Mouse (Mus musculus): ENCODE results near the gene Dis3l. TPM values are rescaled to one million over a fixed set of nuclear protein-coding genes. Genes with fewer than 3 reads are reported as not detected.
"Not testable (repeated sequence)": the region's sequence is repeated elsewhere in the genome, so short reads cannot be mapped to it uniquely, and the experiment has no call there.

Gene Dis3l
- polyA plus RNA-seq, 1 experiment: 7.2 TPM

- WGBS: 24% methylated on average over 7 of the region's 7 CpGs
- no peak for TF ChIP-seq POLR2A (IDR thresholded peaks at IDR 0.05; ENCODE audit: low read depth, low read length)
- peak; percentile 36; the same call in 1 of the 2 replicates for TF ChIP-seq CTCF (IDR thresholded peaks at IDR 0.05; ENCODE audit: extremely low read depth, insufficient read length, insufficient replicate concordance, low read depth, low read length)
- H3K36me3 ChIP-seq (ENCODE audit: control insufficient read depth, insufficient read depth, low read length): no peaks in the 10 kb centered on the region
Measured at GRCm38 (mm10) chr9:64272611-64273010, 68.5 kb downstream of the Dis3l start.

GRCm38 (mm10) chr9:64271249-64271648 lies 69.8 kb downstream of the Dis3l start:
- no peak overlapping the region for H3K4me3 ChIP-seq (ENCODE audit: low read depth, low read length)
- no peak for TF ChIP-seq CTCF (IDR thresholded peaks at IDR 0.05; ENCODE audit: extremely low read depth, insufficient read length, insufficient replicate concordance, low read depth, low read length)
- TF ChIP-seq POLR2A (IDR thresholded peaks at IDR 0.05; ENCODE audit: low read depth, low read length): no peak
- WGBS: 67% methylated on average over 3 of the region's 3 CpGs

More at GRCm38 (mm10) chr9:64272611-64273010, 68.5 kb downstream of the Dis3l start:
- H3K27ac ChIP-seq (ENCODE audit: insufficient read depth, low read depth, low read length): no peak overlapping the region
- no peaks in the 10 kb centered on the region for H3K27me3 ChIP-seq (ENCODE audit: control insufficient read depth, insufficient read depth, low read length)
- no peak overlapping the region for H3K4me3 ChIP-seq (ENCODE audit: low read depth, low read length)
- H3K4me1 ChIP-seq (ENCODE audit: control insufficient read depth, insufficient read depth, insufficient read length, low read length): no peaks in the 10 kb centered on the region

GRCm38 (mm10) chr9:64268836-64269235 lies 72.3 kb downstream of the Dis3l start:
- H3K4me3 ChIP-seq (ENCODE audit: low read depth, low read length); H3K27ac ChIP-seq (ENCODE audit: insufficient read depth, low read depth, low read length); H3K27me3 ChIP-seq (ENCODE audit: control insufficient read depth, insufficient read depth, low read length); H3K4me1 ChIP-seq (ENCODE audit: control insufficient read depth, insufficient read depth, insufficient read length, low read length); H3K36me3 ChIP-seq (ENCODE audit: control insufficient read depth, insufficient read depth, low read length): not testable (repeated sequence)
- 92% methylated on average over 8 of the region's 8 CpGs for WGBS

More at GRCm38 (mm10) chr9:64271249-64271648, 69.8 kb downstream of the Dis3l start:
- Histone ChIP-seq H3K27me3 (ENCODE audit: control insufficient read depth, insufficient read depth, low read length) (no peaks in the 10 kb centered on the region), H3K36me3 (ENCODE audit: control insufficient read depth, insufficient read depth, low read length) (no peaks in the 10 kb centered on the region), H3K4me1 (ENCODE audit: control insufficient read depth, insufficient read depth, insufficient read length, low read length) (no peaks in the 10 kb centered on the region), H3K27ac (ENCODE audit: insufficient read depth, low read depth, low read length) (no peak overlapping the region)

DNA sequence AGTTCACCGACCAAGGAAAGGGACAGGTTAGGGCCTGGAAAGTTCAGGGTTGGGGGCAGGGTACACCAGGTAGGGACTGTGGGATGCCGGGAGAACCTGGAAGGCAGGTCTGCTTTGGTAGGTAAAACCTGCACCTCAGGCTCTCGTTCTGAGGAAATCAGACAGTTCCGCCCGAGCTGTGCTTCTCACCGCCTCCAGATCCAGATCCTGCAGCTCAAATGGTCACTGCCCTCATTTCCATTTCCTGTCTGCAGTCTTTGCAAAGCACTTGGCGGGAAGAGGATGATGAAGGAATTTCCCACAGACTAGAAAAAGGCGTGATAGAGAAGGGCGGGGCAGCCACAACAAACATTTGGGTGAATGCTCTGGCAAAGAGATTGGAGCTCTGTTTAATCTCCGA lies 72.9 kb downstream of the Dis3l start:
- H3K36me3 ChIP-seq (ENCODE audit: control insufficient read depth, insufficient read depth, low read length): no peaks in the 10 kb centered on the region
- TF ChIP-seq POLR2A (IDR thresholded peaks at IDR 0.05; ENCODE audit: low read depth, low read length) (no peak), CTCF (IDR thresholded peaks at IDR 0.05; ENCODE audit: extremely low read depth, insufficient read length, insufficient replicate concordance, low read depth, low read length) (no peak)
- 72% methylated on average over 10 of the region's 10 CpGs for WGBS
- no peak overlapping the region for H3K4me3 ChIP-seq (ENCODE audit: low read depth, low read length)
- no peaks in the 10 kb centered on the region for H3K27me3 ChIP-seq (ENCODE audit: control insufficient read depth, insufficient read depth, low read length)
- H3K27ac ChIP-seq (ENCODE audit: insufficient read depth, low read depth, low read length): no peak overlapping the region
- no peaks in the 10 kb centered on the region for H3K4me1 ChIP-seq (ENCODE audit: control insufficient read depth, insufficient read depth, insufficient read length, low read length)

DNA sequence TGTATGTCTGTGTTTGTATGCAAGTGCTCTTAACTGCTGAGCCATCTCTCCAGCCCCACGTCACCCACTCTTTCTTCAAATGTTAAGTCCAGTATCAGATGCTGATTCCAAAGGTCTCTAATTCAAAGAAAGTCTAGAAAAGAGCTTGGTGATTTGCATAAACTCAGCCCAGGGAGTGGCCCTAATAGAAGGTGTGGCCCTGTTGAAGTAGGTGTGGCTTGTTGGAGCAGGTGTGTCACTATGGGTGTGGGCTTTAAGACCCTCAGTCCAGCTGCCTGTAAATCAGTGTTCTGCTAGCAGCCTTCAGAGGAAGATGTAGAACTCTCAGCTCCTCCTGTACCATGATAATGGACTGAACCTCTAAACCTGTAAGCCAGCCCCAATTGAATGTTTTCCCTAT lies 73.9 kb downstream of the Dis3l start:
- Histone ChIP-seq H3K4me3 (ENCODE audit: low read depth, low read length) (no peak overlapping the region), H3K4me1 (ENCODE audit: control insufficient read depth, insufficient read depth, insufficient read length, low read length) (no peaks in the 10 kb centered on the region)
- WGBS: 36% methylated on average over 1 of the region's 1 CpGs

DNA sequence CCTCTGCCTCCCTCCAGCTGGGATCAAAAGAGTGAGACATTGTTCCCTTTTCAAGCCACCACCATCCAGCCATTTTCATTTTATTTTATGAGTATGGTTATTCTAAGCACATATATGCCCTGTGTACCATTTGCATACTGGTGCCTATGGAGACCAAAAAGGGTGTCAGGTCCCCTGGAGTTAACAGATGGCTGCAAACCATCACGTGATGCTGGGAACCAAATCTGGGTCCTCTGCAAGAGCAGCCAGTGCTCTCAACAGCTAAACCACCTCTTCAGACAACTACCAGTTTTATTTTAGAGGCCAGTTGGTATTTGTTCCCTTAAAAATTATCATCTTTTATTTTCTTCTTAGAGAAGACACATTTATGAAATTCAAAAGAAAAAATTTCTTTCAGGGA lies 76.3 kb downstream of the Dis3l start:
- TF ChIP-seq POLR2A (IDR thresholded peaks at IDR 0.05; ENCODE audit: low read depth, low read length): no peak
- no peak for TF ChIP-seq CTCF (IDR thresholded peaks at IDR 0.05; ENCODE audit: extremely low read depth, insufficient read length, insufficient replicate concordance, low read depth, low read length)
- H3K27ac ChIP-seq (ENCODE audit: insufficient read depth, low read depth, low read length): no peak overlapping the region
- no peaks in the 10 kb centered on the region for H3K27me3 ChIP-seq (ENCODE audit: control insufficient read depth, insufficient read depth, low read length)
- no peaks in the 10 kb centered on the region for H3K4me1 ChIP-seq (ENCODE audit: control insufficient read depth, insufficient read depth, insufficient read length, low read length)
- no peaks in the 10 kb centered on the region for H3K36me3 ChIP-seq (ENCODE audit: control insufficient read depth, insufficient read depth, low read length)
- H3K4me3 ChIP-seq (ENCODE audit: low read depth, low read length): no peak overlapping the region
- WGBS: 50% methylated on average over 1 of the region's 1 CpGs

More for the DNA sequence above, 73.9 kb downstream of the Dis3l start:
- TF ChIP-seq POLR2A (IDR thresholded peaks at IDR 0.05; ENCODE audit: low read depth, low read length) (no peak), CTCF (IDR thresholded peaks at IDR 0.05; ENCODE audit: extremely low read depth, insufficient read length, insufficient replicate concordance, low read depth, low read length) (no peak)
- Histone ChIP-seq H3K27ac (ENCODE audit: insufficient read depth, low read depth, low read length) (no peak overlapping the region), H3K27me3 (ENCODE audit: control insufficient read depth, insufficient read depth, low read length) (no peaks in the 10 kb centered on the region), H3K36me3 (ENCODE audit: control insufficient read depth, insufficient read depth, low read length) (no peaks in the 10 kb centered on the region)

GRCm38 (mm10) chr9:64261023-64261422 lies 80.1 kb downstream of the Dis3l start:
- H3K36me3 ChIP-seq (ENCODE audit: control insufficient read depth, insufficient read depth, low read length): no peaks in the 10 kb centered on the region
- TF ChIP-seq POLR2A (IDR thresholded peaks at IDR 0.05; ENCODE audit: low read depth, low read length): no peak
- no peak for TF ChIP-seq CTCF (IDR thresholded peaks at IDR 0.05; ENCODE audit: extremely low read depth, insufficient read length, insufficient replicate concordance, low read depth, low read length)
- H3K27ac ChIP-seq (ENCODE audit: insufficient read depth, low read depth, low read length): no peak overlapping the region
- no peaks in the 10 kb centered on the region for H3K4me1 ChIP-seq (ENCODE audit: control insufficient read depth, insufficient read depth, insufficient read length, low read length)
- no peaks in the 10 kb centered on the region for H3K27me3 ChIP-seq (ENCODE audit: control insufficient read depth, insufficient read depth, low read length)
- H3K4me3 ChIP-seq (ENCODE audit: low read depth, low read length): no peak overlapping the region
- 81% methylated on average over 4 of the region's 4 CpGs for WGBS

DNA sequence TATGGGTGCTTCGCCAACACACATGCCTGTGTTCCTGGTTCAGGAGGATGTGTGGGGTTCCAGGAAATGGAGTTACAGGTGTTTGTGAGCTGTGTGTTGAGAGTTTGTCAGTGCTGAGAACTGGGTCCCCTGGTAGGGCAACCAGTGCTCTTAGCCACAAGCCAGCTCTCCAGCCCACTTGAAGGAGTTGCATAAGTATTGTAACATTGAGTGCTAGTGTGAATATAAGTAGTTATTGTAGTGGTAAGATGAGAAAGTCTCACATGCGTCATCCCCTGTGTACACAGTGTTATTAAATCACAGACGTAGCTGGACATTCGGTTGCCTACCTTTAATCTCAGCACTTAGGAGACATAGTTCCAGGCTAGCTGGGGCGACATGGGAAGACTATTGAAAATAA lies 81.2 kb downstream of the Dis3l start:
- Histone ChIP-seq H3K4me1 (ENCODE audit: control insufficient read depth, insufficient read depth, insufficient read length, low read length) (no peaks in the 10 kb centered on the region), H3K27ac (ENCODE audit: insufficient read depth, low read depth, low read length) (no peak overlapping the region), H3K36me3 (ENCODE audit: control insufficient read depth, insufficient read depth, low read length) (no peaks in the 10 kb centered on the region), H3K4me3 (ENCODE audit: low read depth, low read length) (no peak overlapping the region), H3K27me3 (ENCODE audit: control insufficient read depth, insufficient read depth, low read length) (no peaks in the 10 kb centered on the region)
- 80% methylated on average over 5 of the region's 5 CpGs for WGBS
- no peak for TF ChIP-seq POLR2A (IDR thresholded peaks at IDR 0.05; ENCODE audit: low read depth, low read length)
- TF ChIP-seq CTCF (IDR thresholded peaks at IDR 0.05; ENCODE audit: extremely low read depth, insufficient read length, insufficient replicate concordance, low read depth, low read length): no peak

Other genes starting within 250 kb of the Dis3l start
- gene Lctl, start 224.1 kb downstream of the Dis3l start, polyA plus RNA-seq (2012; rRNA removed): 0.17 and 0.98 TPM in 2 replicates
- 0.70 and 1.9 TPM in 2 replicates for gene Zwilch, start 168.2 kb downstream of the Dis3l start, polyA plus RNA-seq (2012; rRNA removed)
- 122 and 189 TPM in 2 replicates for gene Rpl4, start 167.9 kb downstream of the Dis3l start, polyA plus RNA-seq (2012; rRNA removed)
- gene Snapc5, start 162.0 kb downstream of the Dis3l start, polyA plus RNA-seq (2012; rRNA removed): 5.8 and 12.2 TPM in 2 replicates
- not detected in 2 replicates for gene Uchl4, start 106.1 kb downstream of the Dis3l start, polyA plus RNA-seq (2012; rRNA removed)
- 26.2 and 51.6 TPM in 2 replicates for gene Map2k1, start 87.7 kb downstream of the Dis3l start, polyA plus RNA-seq (2012; rRNA removed)
- 0.29 and 0.35 TPM in 2 replicates for gene Tipin, start 59.7 kb downstream of the Dis3l start, polyA plus RNA-seq (2012; rRNA removed)
- gene Megf11, start 44.3 kb upstream of the Dis3l start, polyA plus RNA-seq (2012; rRNA removed): 0.10 and 0.48 TPM in 2 replicates

Data from small intestine, adult 2 months (tissue).